Mouse (Mus musculus): ENCODE measurements around the gene Prok1. TPM values are rescaled to one million over a fixed set of nuclear protein-coding genes. Genes with fewer than 3 reads are reported as not detected.
A peak's percentile ranks its signal among the peaks of the same experiment; 100 is the strongest.

Gene Prok1
- total and polyA plus RNA-seq, 3 experiments = not detected

DNA sequence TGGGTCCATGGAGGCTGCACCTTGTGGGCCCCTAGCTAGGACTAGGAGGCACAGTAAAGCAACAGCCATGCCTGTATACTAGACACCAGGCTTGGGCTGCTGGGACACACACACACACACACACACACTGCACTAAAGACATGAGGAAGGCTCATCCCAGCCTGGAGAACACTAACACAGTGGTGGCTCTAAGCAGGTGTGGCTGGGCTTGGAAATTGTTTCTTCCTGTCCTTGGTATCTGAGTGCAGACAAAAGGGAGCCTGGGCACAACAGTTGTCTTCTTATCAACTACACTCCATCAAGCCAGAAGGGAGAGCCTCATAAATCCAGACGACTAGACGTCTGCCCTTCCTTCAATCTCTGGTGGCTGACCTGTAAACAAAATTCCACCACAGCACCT lies 10.8 kb upstream of the Prok1 start:
- H3K4me3 ChIP-seq = no peak overlapping the region
- TF ChIP-seq EP300 (IDR thresholded peaks at IDR 0.05; ENCODE audit: insufficient read depth, low read depth, low read length) (no peak), POLR2A (IDR thresholded peaks at IDR 0.05; ENCODE audit: insufficient read depth, low read depth, low read length) (no peak)
- no peak for DNase-seq
- no peak overlapping the region for H3K9ac ChIP-seq (ENCODE audit: low read depth, low read length)
- no peak overlapping the region; the same call in 1 of the 2 replicates for H3K27ac ChIP-seq
- peaks cover 6% of the 10 kb centered on the region for H3K4me1 ChIP-seq (ENCODE audit: control insufficient read depth, insufficient read depth, low read length)
- WGBS = 30% methylated on average over 2 of the region's 2 CpGs
- H3K27me3 ChIP-seq (ENCODE audit: control insufficient read depth, insufficient read depth, low read length) = no peaks in the 10 kb centered on the region
- intact Hi-C loops (cut with DNase I) = no loop called here
- H3K79me2 ChIP-seq (replicated peaks; ENCODE audit: control insufficient read depth, insufficient read depth, low read length) = no peaks in the 10 kb centered on the region
- peaks cover 4% of the 10 kb centered on the region for H3K36me3 ChIP-seq (ENCODE audit: control insufficient read depth, insufficient read depth, low read length)

DNA sequence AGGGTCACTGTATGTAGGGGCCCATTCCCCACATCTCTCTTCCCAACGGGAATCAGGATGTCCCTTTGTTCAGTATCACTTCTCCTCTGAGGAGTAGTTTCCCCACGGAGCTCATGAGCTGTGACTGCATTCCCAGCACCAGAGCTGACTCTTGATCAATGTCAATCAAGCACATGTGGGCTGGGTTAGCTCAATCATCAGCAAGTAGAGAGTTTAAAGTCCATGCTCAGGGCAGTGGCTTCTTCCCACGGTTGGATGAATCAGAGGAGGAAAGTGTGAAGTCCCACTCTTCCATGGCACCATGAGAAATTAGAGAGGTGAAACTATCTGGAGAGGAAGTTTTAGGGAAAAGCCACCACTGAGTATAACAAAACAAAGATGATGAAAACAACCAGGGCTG lies 9.5 kb upstream of the Prok1 start:
- H3K79me2 ChIP-seq (replicated peaks; ENCODE audit: control insufficient read depth, insufficient read depth, low read length) = no peaks in the 10 kb centered on the region
- TF ChIP-seq EP300 (IDR thresholded peaks at IDR 0.05; ENCODE audit: insufficient read depth, low read depth, low read length) (no peak), POLR2A (IDR thresholded peaks at IDR 0.05; ENCODE audit: insufficient read depth, low read depth, low read length) (no peak), CTCF (IDR thresholded peaks at IDR 0.05) (no peak)
- H3K9ac ChIP-seq (ENCODE audit: low read depth, low read length) = no peak overlapping the region
- WGBS = 38% methylated on average over 3 of the region's 3 CpGs
- peaks cover 6% of the 10 kb centered on the region for H3K4me1 ChIP-seq (ENCODE audit: control insufficient read depth, insufficient read depth, low read length)
- DNase-seq = no peak
- intact Hi-C loops (cut with DNase I) = no loop called here
- H3K27me3 ChIP-seq (ENCODE audit: control insufficient read depth, insufficient read depth, low read length) = no peaks in the 10 kb centered on the region
- H3K36me3 ChIP-seq (ENCODE audit: control insufficient read depth, insufficient read depth, low read length) = peaks cover 4% of the 10 kb centered on the region
- H3K27ac ChIP-seq = no peak overlapping the region
- H3K4me3 ChIP-seq = no peak overlapping the region

DNA sequence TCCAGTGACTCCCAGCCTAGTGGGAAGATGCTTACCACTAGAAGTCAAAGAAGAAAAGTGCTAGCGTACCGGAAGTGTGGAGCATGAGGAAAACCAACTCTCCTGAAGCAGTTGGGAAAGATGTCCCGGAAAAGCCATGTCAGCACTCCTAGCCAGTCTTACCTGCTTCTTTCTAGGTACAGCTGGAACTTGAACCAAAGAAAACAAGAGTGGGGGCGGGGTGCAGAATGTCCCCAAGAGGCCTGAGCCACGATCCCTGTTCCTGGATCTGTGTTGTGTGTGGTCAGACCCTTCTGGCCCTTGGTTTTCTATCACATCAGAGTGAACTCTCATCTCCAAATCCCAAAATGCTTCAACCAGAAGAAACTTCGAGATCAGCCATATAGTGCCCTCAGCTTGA lies 7.4 kb upstream of the Prok1 start:
- no peak for TF ChIP-seq EP300 (IDR thresholded peaks at IDR 0.05; ENCODE audit: insufficient read depth, low read depth, low read length)
- TF ChIP-seq CTCF (IDR thresholded peaks at IDR 0.05) = no peak
- no peak for TF ChIP-seq POLR2A (IDR thresholded peaks at IDR 0.05; ENCODE audit: insufficient read depth, low read depth, low read length)
- no peaks in the 10 kb centered on the region for H3K79me2 ChIP-seq (replicated peaks; ENCODE audit: control insufficient read depth, insufficient read depth, low read length)
- no peaks in the 10 kb centered on the region for H3K27me3 ChIP-seq (ENCODE audit: control insufficient read depth, insufficient read depth, low read length)
- 75% methylated on average over 6 of the region's 6 CpGs for WGBS
- intact Hi-C loops (cut with DNase I) = no loop called here
- peaks cover 6% of the 10 kb centered on the region for H3K4me1 ChIP-seq (ENCODE audit: control insufficient read depth, insufficient read depth, low read length)
- no peak overlapping the region for H3K27ac ChIP-seq
- H3K4me3 ChIP-seq = no peak overlapping the region
- H3K36me3 ChIP-seq (ENCODE audit: control insufficient read depth, insufficient read depth, low read length) = no peaks in the 10 kb centered on the region; the same call in 1 of the 2 replicates
- DNase-seq = no peak
- no peak overlapping the region for H3K9ac ChIP-seq (ENCODE audit: low read depth, low read length)

DNA sequence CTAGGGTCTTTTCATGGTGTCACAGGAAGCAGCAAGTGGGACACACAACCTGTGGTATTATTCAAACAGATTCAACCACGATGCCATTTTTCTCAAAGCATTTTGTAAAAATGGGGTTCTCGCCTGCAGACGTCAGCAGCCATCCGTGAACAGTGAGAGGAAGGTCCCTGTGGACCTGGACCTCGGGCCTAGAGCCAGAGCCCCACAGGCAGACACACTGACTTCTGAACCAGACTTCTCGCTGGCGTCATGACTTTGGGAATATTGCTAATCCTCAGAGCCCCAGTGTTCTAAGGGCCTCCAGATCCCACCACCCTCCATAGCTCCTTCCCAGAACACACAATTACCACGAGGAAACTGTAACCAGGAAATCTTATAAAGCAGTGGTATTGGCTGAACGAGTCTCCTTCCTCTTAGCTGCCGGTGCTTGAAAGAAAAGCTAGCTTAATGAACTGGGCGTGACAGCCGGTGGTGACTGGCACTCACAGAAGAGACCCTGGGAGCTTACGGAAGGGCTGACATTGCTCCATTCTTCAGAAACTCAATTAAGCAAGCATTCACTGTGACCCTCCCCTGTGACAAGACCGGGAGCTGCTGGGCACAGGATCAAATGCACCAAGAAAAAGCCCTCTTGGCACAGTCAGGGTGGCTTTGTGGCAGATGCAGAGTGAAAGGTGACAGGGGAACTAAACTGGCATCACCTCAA lies 2.0 kb upstream of the Prok1 start:
- no peaks in the 10 kb centered on the region for H3K79me2 ChIP-seq (replicated peaks; ENCODE audit: control insufficient read depth, insufficient read depth, low read length)
- TF ChIP-seq POLR2A (IDR thresholded peaks at IDR 0.05; ENCODE audit: insufficient read depth, low read depth, low read length) = no peak
- TF ChIP-seq CTCF (IDR thresholded peaks at IDR 0.05) = no peak
- no peak for TF ChIP-seq EP300 (IDR thresholded peaks at IDR 0.05; ENCODE audit: insufficient read depth, low read depth, low read length)
- intact Hi-C loops (cut with DNase I) = no loop called here
- DNase-seq = no peak
- WGBS = 29% methylated on average over 14 of the region's 14 CpGs
- 0 out of 2 replicates have a peak overlapping the region, but pooled peaks have one; percentile 8 for H3K9ac ChIP-seq (ENCODE audit: low read depth, low read length)
- H3K4me3 ChIP-seq = no peak overlapping the region
- H3K27ac ChIP-seq = no peak overlapping the region; the same call in 1 of the 2 replicates
- H3K36me3 ChIP-seq (ENCODE audit: control insufficient read depth, insufficient read depth, low read length) = no peaks in the 10 kb centered on the region
- H3K27me3 ChIP-seq (ENCODE audit: control insufficient read depth, insufficient read depth, low read length) = no peaks in the 10 kb centered on the region
- H3K4me1 ChIP-seq (ENCODE audit: control insufficient read depth, insufficient read depth, low read length) = peaks cover 3% of the 10 kb centered on the region; the same call in 1 of the 2 replicates

DNA sequence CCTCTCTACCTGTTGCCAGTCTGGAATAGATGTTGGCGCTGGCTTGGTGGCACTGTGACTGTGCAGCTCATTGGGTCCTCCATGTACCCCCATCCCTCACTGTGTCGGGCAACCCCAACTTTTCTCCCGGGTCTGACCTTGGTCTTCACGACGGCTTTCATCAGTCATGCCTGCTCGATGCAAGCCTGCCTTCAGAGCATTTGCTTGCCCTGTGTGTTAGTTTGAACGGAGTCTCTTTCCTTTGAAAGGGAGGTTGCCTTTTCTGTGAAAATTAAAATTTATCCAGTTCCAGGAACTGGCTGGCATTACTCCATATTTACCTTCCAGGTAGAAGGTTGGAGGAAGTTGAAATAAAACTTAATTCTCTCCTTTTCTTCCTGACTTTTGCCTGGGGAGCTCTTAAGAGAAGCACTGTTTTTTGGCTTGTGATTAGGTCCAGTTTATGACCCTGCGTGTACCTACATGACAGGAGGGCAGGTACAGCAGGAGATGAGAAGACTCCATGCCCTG lies 981 bp downstream of the Prok1 start:
- no peak overlapping the region for H3K4me3 ChIP-seq
- H3K27me3 ChIP-seq (ENCODE audit: control insufficient read depth, insufficient read depth, low read length) = no peaks in the 10 kb centered on the region
- H3K4me1 ChIP-seq (ENCODE audit: control insufficient read depth, insufficient read depth, low read length) = peaks cover 6% of the 10 kb centered on the region
- TF ChIP-seq EP300 (IDR thresholded peaks at IDR 0.05; ENCODE audit: insufficient read depth, low read depth, low read length) = no peak
- TF ChIP-seq POLR2A (IDR thresholded peaks at IDR 0.05; ENCODE audit: insufficient read depth, low read depth, low read length) = no peak
- no peak for TF ChIP-seq CTCF (IDR thresholded peaks at IDR 0.05)
- no peaks in the 10 kb centered on the region for H3K36me3 ChIP-seq (ENCODE audit: control insufficient read depth, insufficient read depth, low read length)
- 91% methylated on average over 8 of the region's 8 CpGs for WGBS
- intact Hi-C loops (cut with DNase I) = no loop called here
- DNase-seq = no peak
- no peak overlapping the region for H3K9ac ChIP-seq (ENCODE audit: low read depth, low read length)
- no peaks in the 10 kb centered on the region for H3K79me2 ChIP-seq (replicated peaks; ENCODE audit: control insufficient read depth, insufficient read depth, low read length)
- H3K27ac ChIP-seq = no peak overlapping the region

DNA sequence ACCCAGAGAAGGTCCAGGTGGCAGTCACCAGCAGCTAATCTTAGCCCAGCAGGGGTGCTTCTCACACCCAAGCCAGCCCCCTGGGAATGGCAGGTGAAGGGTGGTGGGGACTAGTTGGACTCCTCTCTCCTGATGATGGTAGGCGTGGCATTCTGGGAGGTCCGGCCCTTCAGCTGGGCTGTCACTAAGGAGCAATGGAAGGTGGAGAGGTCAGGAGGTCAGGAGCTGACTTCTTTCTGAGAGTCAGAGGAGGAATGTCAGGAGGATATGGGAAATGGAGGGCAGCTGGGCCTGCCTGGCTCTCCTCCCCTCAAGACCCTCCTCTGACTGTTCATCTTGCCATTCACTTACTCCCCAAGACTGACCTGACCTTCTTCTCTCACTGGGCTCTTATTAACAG lies 1.5 kb downstream of the Prok1 start:
- H3K4me3 ChIP-seq = no peak overlapping the region
- H3K27ac ChIP-seq = no peak overlapping the region
- 88% methylated on average over 2 of the region's 2 CpGs for WGBS
- H3K9ac ChIP-seq (ENCODE audit: low read depth, low read length) = no peak overlapping the region
- peaks cover 8% of the 10 kb centered on the region for H3K4me1 ChIP-seq (ENCODE audit: control insufficient read depth, insufficient read depth, low read length)
- no peak for TF ChIP-seq POLR2A (IDR thresholded peaks at IDR 0.05; ENCODE audit: insufficient read depth, low read depth, low read length)
- no peak for TF ChIP-seq CTCF (IDR thresholded peaks at IDR 0.05)
- no peak for TF ChIP-seq EP300 (IDR thresholded peaks at IDR 0.05; ENCODE audit: insufficient read depth, low read depth, low read length)
- no peaks in the 10 kb centered on the region for H3K79me2 ChIP-seq (replicated peaks; ENCODE audit: control insufficient read depth, insufficient read depth, low read length)
- no peaks in the 10 kb centered on the region for H3K27me3 ChIP-seq (ENCODE audit: control insufficient read depth, insufficient read depth, low read length)
- no peaks in the 10 kb centered on the region for H3K36me3 ChIP-seq (ENCODE audit: control insufficient read depth, insufficient read depth, low read length)
- DNase-seq = no peak
- intact Hi-C loops (cut with DNase I) = no loop called here

Measured in heart, adult 2 months (tissue).